Mouse (Mus musculus): Measurements from ENCODE around the gene Rnft2. TPM values are rescaled to one million over a fixed set of nuclear protein-coding genes. Genes with fewer than 3 reads are reported as not detected.

The Rnft2 gene
- polyA plus RNA-seq, 1 experiment: 2.1 TPM

DNA sequence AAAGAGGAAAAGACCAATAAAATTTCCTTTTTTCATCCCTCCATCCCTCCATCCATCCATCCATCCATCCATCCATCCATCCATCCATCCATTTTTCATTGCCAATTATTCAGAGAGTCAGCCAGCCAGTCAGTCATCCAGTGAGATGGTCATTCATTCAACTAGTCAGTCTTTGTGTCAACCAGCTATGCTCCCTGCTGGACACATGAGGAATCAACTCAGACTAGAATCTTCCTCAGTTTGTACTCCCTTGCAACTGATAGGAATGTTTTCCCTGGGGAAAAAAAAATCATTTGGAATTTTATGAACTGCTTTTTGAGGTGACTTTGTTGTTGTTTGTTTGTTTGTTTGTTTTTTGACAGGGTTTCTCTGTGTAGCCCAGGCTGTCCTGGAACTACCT, 79.5 kb downstream of the Rnft2 start:
- Histone ChIP-seq H3K4me3 (no peak overlapping the region), H3K27me3 (ENCODE audit: control insufficient read depth, insufficient read depth, insufficient read length) (peaks cover 57% of the 10 kb centered on the region)
- no peak for TF ChIP-seq SRF (IDR thresholded peaks at IDR 0.05; ENCODE audit: control insufficient read depth, insufficient read length, low read depth)
- TF ChIP-seq REST (IDR thresholded peaks at IDR 0.05; ENCODE audit: insufficient read depth, insufficient read length): no peak

DNA sequence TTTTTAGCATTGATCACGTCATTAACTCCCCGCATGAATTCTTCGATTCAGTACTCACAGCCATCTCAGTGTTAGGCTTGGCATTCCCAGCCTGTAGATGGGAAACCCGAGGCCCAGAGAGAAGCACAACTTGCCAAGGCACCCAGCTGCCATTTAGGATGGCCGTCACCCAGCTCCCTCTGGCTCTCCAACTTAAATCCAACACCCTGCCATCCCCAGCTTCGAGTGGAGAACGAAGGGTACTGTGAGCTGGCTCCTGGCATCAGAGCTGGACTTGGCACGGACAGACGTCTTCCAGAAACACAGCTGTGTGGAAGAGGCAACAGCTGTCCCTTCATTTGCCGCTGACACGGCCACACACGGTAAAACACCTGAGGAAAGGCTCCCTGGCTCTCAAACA, 80.3 kb downstream of the Rnft2 start, which contains the start of gene Hrk:
Gene Hrk, plus strand, starts transcription at position 68 of the 400 bp plus-strand sequence.
- H3K4me2 ChIP-seq (ENCODE audit: low read depth): no peak within 1 kb of the TSS
- no peak within 1 kb of the TSS for H3K4me3 ChIP-seq
- H3K27me3 ChIP-seq (ENCODE audit: control insufficient read depth, insufficient read depth, insufficient read length): peaks cover 50% of the 10 kb centered on the region
- H3K36me3 ChIP-seq (ENCODE audit: control insufficient read depth, insufficient read depth): no peaks in the 10 kb centered on the region
- TF ChIP-seq E2F4 (IDR thresholded peaks at IDR 0.05; ENCODE audit: insufficient read depth): no peak
- no peak for TF ChIP-seq POLR2A (IDR thresholded peaks at IDR 0.05; ENCODE audit: insufficient read length, low read depth)
- TF ChIP-seq TCF12 (IDR thresholded peaks at IDR 0.05; ENCODE audit: insufficient read depth, poor library complexity, severe bottlenecking): no peak
- no peak for TF ChIP-seq MAX (IDR thresholded peaks at IDR 0.05; ENCODE audit: low read depth)
- TF ChIP-seq SRF (IDR thresholded peaks at IDR 0.05; ENCODE audit: control insufficient read depth, insufficient read length, low read depth): no peak
- TF ChIP-seq CEBPB (IDR thresholded peaks at IDR 0.05; ENCODE audit: insufficient read depth, poor library complexity, severe bottlenecking): no peak
- no peak for TF ChIP-seq MYOG (IDR thresholded peaks at IDR 0.05; ENCODE audit: control insufficient read depth in 1 of 3, insufficient read depth in 1 of 3, insufficient read length in 2 of 3, low read depth in 2 of 3)
- no peak for TF ChIP-seq TCF3 (IDR thresholded peaks at IDR 0.05; ENCODE audit: insufficient read length, low read depth)
- TF ChIP-seq REST (IDR thresholded peaks at IDR 0.05; ENCODE audit: insufficient read depth, insufficient read length): no peak
- TF ChIP-seq USF1 (IDR thresholded peaks at IDR 0.05; ENCODE audit: low read depth): no peak
- no peak for TF ChIP-seq MYOD1 (IDR thresholded peaks at IDR 0.05; ENCODE audit: control insufficient read depth in 1 of 3, insufficient read length in 2 of 3, low read depth in 2 of 3)
- TF ChIP-seq POLR2AphosphoS2 (IDR thresholded peaks at IDR 0.05; ENCODE audit: insufficient read length, low read depth): no peak
- H3K79me2 ChIP-seq (ENCODE audit: control insufficient read depth, insufficient read depth): no peaks in the 10 kb centered on the region
- no peak within 1 kb of the TSS for H3ac ChIP-seq (ENCODE audit: control insufficient read depth, insufficient read length)

More for the DNA sequence above, 79.5 kb downstream of the Rnft2 start:
- Histone ChIP-seq H3K36me3 (ENCODE audit: control insufficient read depth, insufficient read depth) (no peaks in the 10 kb centered on the region), H3ac (ENCODE audit: control insufficient read depth, insufficient read length) (no peak overlapping the region), H3K4me2 (ENCODE audit: low read depth) (no peak overlapping the region), H3K79me2 (ENCODE audit: control insufficient read depth, insufficient read depth) (no peaks in the 10 kb centered on the region)

DNA sequence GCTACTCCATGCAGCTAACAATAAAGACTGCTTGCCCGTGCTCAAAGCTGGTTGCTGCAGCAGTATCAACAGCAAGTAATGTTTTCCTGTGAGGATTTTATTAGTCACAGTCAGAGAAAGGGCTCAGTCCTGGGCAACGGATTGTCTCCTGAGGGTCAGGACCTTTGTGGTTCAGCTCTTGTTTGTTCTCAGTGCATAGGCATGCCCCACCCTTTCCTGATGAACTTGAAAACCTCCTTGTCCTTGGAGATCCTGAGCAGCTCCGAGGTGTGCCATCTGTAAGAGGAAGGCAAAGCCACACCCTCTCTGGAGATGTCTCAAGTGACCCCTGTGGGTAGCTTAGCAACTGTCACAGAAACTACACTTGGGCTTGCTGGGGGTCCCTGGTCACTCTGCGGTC, 84.2 kb downstream of the Rnft2 start:
- Histone ChIP-seq H3K79me2 (ENCODE audit: control insufficient read depth, insufficient read depth) (no peaks in the 10 kb centered on the region), H3K27me3 (ENCODE audit: control insufficient read depth, insufficient read depth, insufficient read length) (peaks cover 31% of the 10 kb centered on the region), H3K4me2 (ENCODE audit: low read depth) (no peak overlapping the region), H3K4me3 (no peak overlapping the region), H3ac (ENCODE audit: control insufficient read depth, insufficient read length) (no peak overlapping the region), H3K36me3 (ENCODE audit: control insufficient read depth, insufficient read depth) (no peaks in the 10 kb centered on the region)
- TF ChIP-seq CEBPB (IDR thresholded peaks at IDR 0.05; ENCODE audit: insufficient read depth, poor library complexity, severe bottlenecking) (no peak), SRF (IDR thresholded peaks at IDR 0.05; ENCODE audit: control insufficient read depth, insufficient read length, low read depth) (no peak), MYOD1 (IDR thresholded peaks at IDR 0.05; ENCODE audit: control insufficient read depth in 1 of 3, insufficient read length in 2 of 3, low read depth in 2 of 3) (no peak), E2F4 (IDR thresholded peaks at IDR 0.05; ENCODE audit: insufficient read depth) (no peak), MYOG (IDR thresholded peaks at IDR 0.05; ENCODE audit: control insufficient read depth in 1 of 3, insufficient read depth in 1 of 3, insufficient read length in 2 of 3, low read depth in 2 of 3) (no peak), POLR2AphosphoS2 (IDR thresholded peaks at IDR 0.05; ENCODE audit: insufficient read length, low read depth) (no peak), MAX (IDR thresholded peaks at IDR 0.05; ENCODE audit: low read depth) (no peak), REST (IDR thresholded peaks at IDR 0.05; ENCODE audit: insufficient read depth, insufficient read length) (no peak), TCF12 (IDR thresholded peaks at IDR 0.05; ENCODE audit: insufficient read depth, poor library complexity, severe bottlenecking) (no peak), TCF3 (IDR thresholded peaks at IDR 0.05; ENCODE audit: insufficient read length, low read depth) (no peak), POLR2A (IDR thresholded peaks at IDR 0.05; ENCODE audit: insufficient read length, low read depth) (no peak), USF1 (IDR thresholded peaks at IDR 0.05; ENCODE audit: low read depth) (no peak)

DNA sequence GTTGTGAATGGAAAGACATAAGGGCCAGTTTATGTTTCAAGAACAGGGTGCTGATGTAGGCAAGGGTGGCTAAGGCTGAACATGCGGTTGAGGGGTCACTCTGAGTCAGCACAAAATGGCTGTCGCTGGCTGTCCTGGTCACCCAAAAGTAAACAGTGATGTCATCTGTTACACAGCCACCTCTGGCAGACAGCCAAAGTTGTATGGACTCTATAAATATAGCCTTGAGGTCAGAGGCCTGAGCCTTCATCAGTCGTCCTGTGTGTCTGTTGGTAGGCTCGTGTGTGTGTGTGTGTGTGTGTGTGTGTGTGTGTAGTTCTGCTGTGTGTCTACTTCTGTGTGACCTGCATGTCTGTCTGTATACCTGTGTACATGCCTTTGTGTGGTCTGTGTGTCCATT, 87.9 kb downstream of the Rnft2 start:
- TF ChIP-seq MYOG (IDR thresholded peaks at IDR 0.05; ENCODE audit: control insufficient read depth in 1 of 3, insufficient read depth in 1 of 3, insufficient read length in 2 of 3, low read depth in 2 of 3): no peak
- no peak for TF ChIP-seq SRF (IDR thresholded peaks at IDR 0.05; ENCODE audit: control insufficient read depth, insufficient read length, low read depth)
- no peak for TF ChIP-seq CEBPB (IDR thresholded peaks at IDR 0.05; ENCODE audit: insufficient read depth, poor library complexity, severe bottlenecking)
- TF ChIP-seq E2F4 (IDR thresholded peaks at IDR 0.05; ENCODE audit: insufficient read depth): no peak
- no peak for TF ChIP-seq POLR2AphosphoS2 (IDR thresholded peaks at IDR 0.05; ENCODE audit: insufficient read length, low read depth)
- TF ChIP-seq REST (IDR thresholded peaks at IDR 0.05; ENCODE audit: insufficient read depth, insufficient read length): no peak
- no peak for TF ChIP-seq MYOD1 (IDR thresholded peaks at IDR 0.05; ENCODE audit: control insufficient read depth in 1 of 3, insufficient read length in 2 of 3, low read depth in 2 of 3)
- H3ac ChIP-seq (ENCODE audit: control insufficient read depth, insufficient read length): no peak overlapping the region
- peaks cover 9% of the 10 kb centered on the region for H3K27me3 ChIP-seq (ENCODE audit: control insufficient read depth, insufficient read depth, insufficient read length)
- H3K4me2 ChIP-seq (ENCODE audit: low read depth): no peak overlapping the region
- H3K79me2 ChIP-seq (ENCODE audit: control insufficient read depth, insufficient read depth): peaks cover 30% of the 10 kb centered on the region
- H3K4me3 ChIP-seq: no peak overlapping the region
- no peaks in the 10 kb centered on the region for H3K36me3 ChIP-seq (ENCODE audit: control insufficient read depth, insufficient read depth)

DNA sequence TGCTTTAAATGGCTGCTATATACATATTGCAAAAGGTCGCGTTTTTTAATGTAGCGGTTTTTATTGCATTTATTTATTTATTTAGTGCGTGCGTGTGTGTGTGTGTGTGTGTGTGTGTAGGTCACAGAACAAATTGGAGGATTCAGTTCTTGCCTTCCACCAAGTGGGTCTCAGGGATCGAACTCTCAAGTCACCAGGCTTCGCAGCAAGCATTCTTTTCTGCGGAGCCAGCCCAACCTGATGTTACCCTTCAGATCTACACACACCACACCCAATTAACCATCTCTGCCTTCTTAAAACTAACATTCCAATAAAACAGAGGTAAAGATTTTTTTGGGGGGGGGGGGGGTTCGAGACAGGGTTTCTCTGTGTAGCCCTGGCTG, 89.4 kb downstream of the Rnft2 start:
- TF ChIP-seq TCF3 (IDR thresholded peaks at IDR 0.05; ENCODE audit: insufficient read length, low read depth) (no peak), POLR2AphosphoS2 (IDR thresholded peaks at IDR 0.05; ENCODE audit: insufficient read length, low read depth) (no peak), USF1 (IDR thresholded peaks at IDR 0.05; ENCODE audit: low read depth) (no peak), E2F4 (IDR thresholded peaks at IDR 0.05; ENCODE audit: insufficient read depth) (no peak), REST (IDR thresholded peaks at IDR 0.05; ENCODE audit: insufficient read depth, insufficient read length) (no peak), MAX (IDR thresholded peaks at IDR 0.05; ENCODE audit: low read depth) (no peak), POLR2A (IDR thresholded peaks at IDR 0.05; ENCODE audit: insufficient read length, low read depth) (no peak), MYOG (IDR thresholded peaks at IDR 0.05; ENCODE audit: control insufficient read depth in 1 of 3, insufficient read depth in 1 of 3, insufficient read length in 2 of 3, low read depth in 2 of 3) (no peak), TCF12 (IDR thresholded peaks at IDR 0.05; ENCODE audit: insufficient read depth, poor library complexity, severe bottlenecking) (no peak), MYOD1 (IDR thresholded peaks at IDR 0.05; ENCODE audit: control insufficient read depth in 1 of 3, insufficient read length in 2 of 3, low read depth in 2 of 3) (no peak), CEBPB (IDR thresholded peaks at IDR 0.05; ENCODE audit: insufficient read depth, poor library complexity, severe bottlenecking) (no peak), SRF (IDR thresholded peaks at IDR 0.05; ENCODE audit: control insufficient read depth, insufficient read length, low read depth) (no peak)
- Histone ChIP-seq H3K79me2 (ENCODE audit: control insufficient read depth, insufficient read depth) (peaks cover 43% of the 10 kb centered on the region), H3K27me3 (ENCODE audit: control insufficient read depth, insufficient read depth, insufficient read length) (no peaks in the 10 kb centered on the region), H3ac (ENCODE audit: control insufficient read depth, insufficient read length) (peak overlapping the region; percentile 38), H3K4me2 (ENCODE audit: low read depth) (peak overlapping the region; percentile 77), H3K4me3 (peak overlapping the region; percentile 54), H3K36me3 (ENCODE audit: control insufficient read depth, insufficient read depth) (no peaks in the 10 kb centered on the region)
